Mouse (Mus musculus) heart, embryonic 16.5 days (tissue): ENCODE measurements around the gene Tbc1d22a. TPM values are rescaled to one million over a fixed set of nuclear protein-coding genes. Genes with fewer than 3 reads are reported as not detected.

ENCODE experiments used
- ATAC-seq: fragments of 200-750 bp; cut with Nextera tagmentation; replicated peaks from 2 replicates; pipeline ENCODE4 v1.8.0; 2017; ENCODE audit warnings: moderate number of reproducible peaks; ENCODE audit not compliant: insufficient read depth, low FRiP score; ENCODE audit errors: extremely low read depth
- H3K27ac ChIP-seq: fragments of 300-500 bp; sonication (generic); 2 replicates; pipeline ENCODE4 v1.5.1; 2014; ENCODE audit warnings: mild to moderate bottlenecking, low read length, control low read depth, moderate library complexity
- H3K27me3 ChIP-seq: fragments of 300-500 bp; sonication (generic); 2 replicates; pipeline ENCODE4 v1.6.1; 2014; ENCODE audit warnings: low read length, mixed read lengths; ENCODE audit not compliant: control insufficient read depth, insufficient read depth
- H3K36me3 ChIP-seq: fragments of 300-500 bp; sonication (generic); 2 replicates; pipeline ENCODE4 v1.6.1; 2014; ENCODE audit not compliant: control insufficient read depth, insufficient read depth
- H3K4me1 ChIP-seq: fragments of 300-500 bp; sonication (generic); 2 replicates; pipeline ENCODE4 v1.6.1; 2014; ENCODE audit warnings: low read length, mixed read lengths; ENCODE audit not compliant: control insufficient read depth, insufficient read depth
- H3K4me2 ChIP-seq: fragments of 300-500 bp; sonication (generic); 2 replicates; pipeline ENCODE4 v1.6.1; 2014; ENCODE audit warnings: low read depth, mild to moderate bottlenecking, control low read depth, low read length
- H3K4me3 ChIP-seq: fragments of 300-500 bp; sonication (generic); 2 replicates; pipeline ENCODE4 v1.5.1; 2014; ENCODE audit warnings: mild to moderate bottlenecking, control low read depth, low read length
- H3K9ac ChIP-seq: fragments of 300-500 bp; sonication (generic); 2 replicates; pipeline ENCODE4 v1.6.1; 2014; ENCODE audit warnings: low read length, control low read depth
- H3K9me3 ChIP-seq: fragments of 300-500 bp; sonication (generic); replicated peaks from 2 replicates; pipeline ENCODE4 v1.6.1; 2016; ENCODE audit warnings: low read length; ENCODE audit not compliant: control insufficient read depth
- WGBS: fragments of 180-500 bp; shearing (Covaris S2); extraction: QIAGEN DNeasy Blood & Tissue Kit; methylation state at CpG from one replicate; pipeline ENCODE4 v1.1.7; 2014; 5-methylcytosine and 5-hydroxymethylcytosine counted together
- polyA plus RNA-seq: library from polyadenylated mRNA; unstranded; fragments of >200 nt; fragmentation: Nextera tagmentation; extraction: Ambion mirVana; gene quantifications from 2 replicates; pipeline ENCODE4 v1.2.1, GENCODE M21; 2015

Tbc1d22a gene
- polyA plus RNA-seq, 1 experiment from 2014 or later: 11.5 TPM

DNA sequence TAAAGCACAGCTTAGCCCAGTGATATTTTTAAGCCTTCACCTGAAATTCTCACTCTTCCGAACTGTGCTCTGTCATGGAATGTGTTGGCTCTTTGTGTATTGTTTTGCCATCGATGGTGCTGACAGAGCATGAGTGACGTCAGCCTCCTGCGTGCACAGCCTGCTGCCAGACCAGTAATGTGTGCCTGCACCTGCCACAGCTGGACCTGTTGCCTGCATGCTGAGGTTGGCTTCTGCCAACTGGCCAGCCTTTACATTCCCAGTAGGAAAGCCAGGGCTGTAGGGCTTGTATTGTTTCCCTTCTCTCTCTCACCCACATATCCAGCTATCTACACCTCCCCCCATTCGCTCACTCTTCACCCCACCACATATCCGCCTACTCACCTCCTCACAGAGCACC, 262.2 kb downstream of the Tbc1d22a start:
- no peaks in the 10 kb centered on the region for H3K9me3 ChIP-seq
- no peaks in the 10 kb centered on the region for H3K36me3 ChIP-seq
- no peak overlapping the region for H3K9ac ChIP-seq
- 66% methylated on average over 6 of the region's 6 CpGs for WGBS
- no peak for ATAC-seq
- peaks cover 11% of the 10 kb centered on the region for H3K4me1 ChIP-seq
- no peak overlapping the region for H3K4me2 ChIP-seq
- H3K4me3 ChIP-seq: no peak overlapping the region
- H3K27me3 ChIP-seq: no peaks in the 10 kb centered on the region; the same call in 1 of the 2 replicates
- H3K27ac ChIP-seq: no peak overlapping the region

DNA sequence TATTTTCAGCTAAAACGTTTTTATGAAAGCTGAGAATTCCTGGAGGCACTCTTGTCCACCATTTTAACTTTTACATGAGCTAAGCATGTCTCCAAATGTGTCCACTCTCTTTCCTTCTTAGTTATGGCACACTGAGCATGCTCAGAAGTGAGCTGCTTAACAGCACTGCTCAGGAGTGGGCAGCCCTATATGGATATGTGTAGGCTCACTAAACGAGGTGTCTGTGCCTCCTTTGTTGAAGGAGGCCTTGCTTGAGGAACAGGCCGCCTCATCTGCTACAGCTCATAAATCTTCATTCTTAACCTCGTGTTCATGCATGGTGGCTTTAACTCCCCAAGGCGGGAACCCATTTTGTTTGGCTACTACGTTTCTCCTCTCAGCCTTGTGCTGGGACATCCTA, 262.8 kb downstream of the Tbc1d22a start:
- WGBS: 68% methylated on average over 6 of the region's 6 CpGs
- no peaks in the 10 kb centered on the region; the same call in 1 of the 2 replicates for H3K27me3 ChIP-seq
- peaks cover 14% of the 10 kb centered on the region for H3K4me1 ChIP-seq
- H3K9ac ChIP-seq: no peak overlapping the region
- no peak overlapping the region for H3K4me2 ChIP-seq
- H3K27ac ChIP-seq: no peak overlapping the region
- H3K4me3 ChIP-seq: no peak overlapping the region
- H3K36me3 ChIP-seq: no peaks in the 10 kb centered on the region
- no peaks in the 10 kb centered on the region for H3K9me3 ChIP-seq
- no peak for ATAC-seq

DNA sequence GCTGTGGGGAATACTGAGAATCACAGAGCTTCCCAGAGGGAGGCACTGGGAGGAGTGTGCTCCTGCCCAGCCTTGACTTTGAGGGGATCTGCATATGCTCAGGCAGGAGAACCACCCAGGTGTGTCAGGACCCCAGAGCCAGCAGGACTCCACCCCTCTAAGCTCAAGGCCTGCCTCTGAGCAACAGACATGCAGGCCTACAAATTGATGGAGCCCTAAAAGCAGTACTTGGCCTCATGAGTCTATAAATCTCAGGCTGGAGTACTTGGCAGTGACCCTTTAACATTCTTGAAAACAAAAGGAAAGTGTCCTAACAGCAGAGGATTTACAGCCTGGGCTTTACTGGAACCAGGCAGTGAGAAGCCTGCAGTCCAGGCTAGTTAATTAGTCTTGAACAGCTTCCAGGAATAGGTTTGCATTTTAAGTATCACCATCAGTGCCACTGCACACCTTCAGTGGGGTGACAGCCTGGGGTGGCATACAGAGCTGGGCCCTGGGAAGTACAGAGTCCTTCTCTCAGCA, 263.3 kb downstream of the Tbc1d22a start:
- Histone ChIP-seq H3K4me2 (no peak overlapping the region), H3K4me3 (no peak overlapping the region), H3K36me3 (no peaks in the 10 kb centered on the region), H3K27me3 (no peaks in the 10 kb centered on the region; the same call in 1 of the 2 replicates), H3K27ac (no peak overlapping the region), H3K4me1 (peaks cover 19% of the 10 kb centered on the region), H3K9me3 (no peaks in the 10 kb centered on the region), H3K9ac (no peak overlapping the region)
- ATAC-seq: no peak

DNA sequence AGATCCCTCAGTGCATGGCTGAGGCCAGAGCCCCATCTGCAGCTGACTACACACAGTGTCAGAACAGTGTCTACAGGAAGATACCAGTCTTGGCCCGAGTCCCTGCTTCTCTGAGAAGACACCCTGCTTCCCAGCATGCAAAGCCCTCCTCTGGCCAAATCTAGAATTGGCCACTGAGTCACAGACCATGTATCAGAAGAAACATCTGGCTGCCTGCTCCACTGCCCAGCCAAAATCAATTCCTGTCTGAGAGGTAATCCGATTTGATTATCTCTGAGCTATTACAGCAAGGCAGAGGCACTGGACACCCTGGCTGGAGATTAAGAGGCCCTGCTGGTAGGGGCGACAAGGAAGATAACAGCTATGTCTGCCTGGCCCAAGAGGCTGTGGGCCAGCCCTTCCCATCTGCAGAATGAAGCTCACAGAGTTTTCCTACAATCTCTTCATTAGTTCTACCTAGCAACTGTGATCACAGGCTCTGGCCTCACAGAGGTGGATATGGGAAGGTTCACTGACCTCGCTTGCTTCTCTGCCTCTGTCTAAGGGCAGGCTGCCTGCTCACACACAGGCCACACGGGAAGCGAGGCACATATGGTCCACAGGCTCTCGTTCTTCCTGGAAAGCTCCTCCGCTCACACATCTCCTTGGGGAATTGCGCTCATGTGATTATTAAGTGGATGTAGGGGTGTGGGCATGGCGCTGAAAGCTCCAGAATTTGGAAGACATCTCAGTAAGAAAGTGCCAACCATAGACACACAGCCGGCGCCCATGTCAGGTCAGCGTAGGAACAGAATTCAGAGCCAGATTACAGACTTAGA, 264.6 kb downstream of the Tbc1d22a start:
- Histone ChIP-seq H3K9me3 (no peaks in the 10 kb centered on the region), H3K27ac (peak overlapping the region; percentile 53; the same call in 1 of the 2 replicates)
- WGBS: 47% methylated on average over 13 of the region's 13 CpGs

DNA sequence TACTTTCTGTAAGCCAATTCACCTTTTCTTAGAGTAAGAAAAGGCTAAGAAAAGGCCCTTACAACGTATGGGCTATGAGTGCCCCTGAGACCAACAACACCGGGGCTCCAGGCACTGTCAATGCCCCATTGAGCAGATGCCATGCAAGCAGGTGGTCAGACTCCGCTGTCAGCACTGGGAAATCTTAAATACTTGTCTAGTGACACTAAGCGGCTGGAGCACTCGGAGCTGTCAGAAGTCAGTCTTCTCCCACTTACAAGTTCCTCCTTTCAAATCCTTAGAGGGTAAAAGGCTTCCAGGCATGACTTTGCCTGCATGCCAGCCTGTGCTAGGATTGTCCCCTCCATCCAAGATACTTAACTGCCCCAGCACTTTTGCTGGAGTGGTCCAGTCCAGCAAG, 268.1 kb downstream of the Tbc1d22a start:
- WGBS: 42% methylated on average over 5 of the region's 5 CpGs
- Histone ChIP-seq H3K9me3 (no peaks in the 10 kb centered on the region), H3K36me3 (no peaks in the 10 kb centered on the region), H3K27ac (no peak overlapping the region), H3K4me1 (peaks cover 43% of the 10 kb centered on the region), H3K4me2 (no peak overlapping the region), H3K4me3 (no peak overlapping the region), H3K27me3 (no peaks in the 10 kb centered on the region; the same call in 1 of the 2 replicates), H3K9ac (no peak overlapping the region)
- ATAC-seq: no peak

More for the DNA sequence above, 264.6 kb downstream of the Tbc1d22a start:
- Histone ChIP-seq H3K36me3 (no peaks in the 10 kb centered on the region), H3K9ac (no peak overlapping the region), H3K27me3 (no peaks in the 10 kb centered on the region; the same call in 1 of the 2 replicates), H3K4me1 (peaks cover 19% of the 10 kb centered on the region), H3K4me2 (no peak overlapping the region), H3K4me3 (no peak overlapping the region)
- no peak; the same call in 1 of the 2 replicates for ATAC-seq

DNA sequence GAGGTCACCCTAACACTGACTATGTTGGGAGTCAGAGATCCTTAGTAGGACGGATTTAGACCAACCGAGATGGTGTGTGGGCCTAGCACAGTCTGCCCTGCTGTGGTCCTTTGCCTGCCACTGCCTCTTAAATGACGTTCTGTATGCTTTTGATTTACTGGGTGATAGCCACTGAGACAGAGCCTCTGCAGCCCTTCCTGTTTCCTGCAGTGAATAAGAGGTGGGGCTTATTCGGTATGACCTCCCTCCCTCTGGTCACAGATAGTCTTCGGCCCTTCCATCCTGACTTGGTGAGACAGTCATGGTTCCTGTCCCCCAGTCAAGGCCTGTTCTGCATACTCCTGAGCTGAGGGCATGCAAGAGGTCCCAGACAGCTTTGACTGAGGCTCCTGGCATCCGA, 271.6 kb downstream of the Tbc1d22a start:
- Histone ChIP-seq H3K9ac (no peak overlapping the region), H3K27ac (no peak overlapping the region), H3K27me3 (no peaks in the 10 kb centered on the region), H3K9me3 (no peaks in the 10 kb centered on the region), H3K36me3 (no peaks in the 10 kb centered on the region), H3K4me3 (no peak overlapping the region), H3K4me1 (peaks cover 34% of the 10 kb centered on the region), H3K4me2 (no peak overlapping the region)
- 68% methylated on average over 6 of the region's 6 CpGs for WGBS
- ATAC-seq: no peak

- H3K9ac ChIP-seq: no peak overlapping the region
- H3K27me3 ChIP-seq: no peaks in the 10 kb centered on the region
- ATAC-seq: no peak
- H3K9me3 ChIP-seq: no peaks in the 10 kb centered on the region
- WGBS: 59% methylated on average over 5 of the region's 5 CpGs
- peaks cover 27% of the 10 kb centered on the region for H3K4me1 ChIP-seq
- H3K4me2 ChIP-seq: no peak overlapping the region
- H3K36me3 ChIP-seq: no peaks in the 10 kb centered on the region
- H3K27ac ChIP-seq: no peak overlapping the region
- no peak overlapping the region for H3K4me3 ChIP-seq
These were observed 273.1 kb downstream of the Tbc1d22a start for GRCm38 (mm10) chr15:86487359-86487758.

GRCm38 (mm10) chr15:86491434-86492099, 277.3 kb downstream of the Tbc1d22a start:
- no peak overlapping the region for H3K9ac ChIP-seq
- 81% methylated on average over 12 of the region's 12 CpGs for WGBS
- H3K9me3 ChIP-seq: no peaks in the 10 kb centered on the region
- no peak overlapping the region for H3K4me3 ChIP-seq
- peaks cover 10% of the 10 kb centered on the region for H3K4me1 ChIP-seq
- H3K4me2 ChIP-seq: no peak overlapping the region
- H3K27me3 ChIP-seq: no peaks in the 10 kb centered on the region
- H3K27ac ChIP-seq: no peak overlapping the region
- no peak for ATAC-seq
- H3K36me3 ChIP-seq: no peaks in the 10 kb centered on the region

- Histone ChIP-seq H3K4me1 (no peaks in the 10 kb centered on the region), H3K9ac (no peak overlapping the region), H3K27ac (no peak overlapping the region), H3K4me3 (no peak overlapping the region), H3K9me3 (no peaks in the 10 kb centered on the region), H3K4me2 (no peak overlapping the region), H3K27me3 (no peaks in the 10 kb centered on the region), H3K36me3 (no peaks in the 10 kb centered on the region)
- 72% methylated on average over 5 of the region's 5 CpGs for WGBS
- no peak for ATAC-seq
These were observed 278.4 kb downstream of the Tbc1d22a start for GRCm38 (mm10) chr15:86492636-86493035.
